Mouse (Mus musculus) small intestine, adult 2 months (tissue): ENCODE measurements around the gene Cenpm. TPM values are rescaled to one million over a fixed set of nuclear protein-coding genes. Genes with fewer than 3 reads are reported as not detected.

Experiments
- H3K27ac ChIP-seq: fragments of 200-500 bp; 2 replicates; pipeline ENCODE4 v1.5.1; 2012; ENCODE audit warnings: low read depth, low read length, control low read depth, inconsistent platforms; ENCODE audit not compliant: insufficient read depth
- H3K27me3 ChIP-seq: fragments of 200-500 bp; 2 replicates; pipeline ENCODE4 v1.6.1; 2012; ENCODE audit warnings: mild to moderate bottlenecking, moderate library complexity, low read length, inconsistent platforms; ENCODE audit not compliant: control insufficient read depth, insufficient read depth
- H3K36me3 ChIP-seq: fragments of 200-500 bp; 2 replicates; pipeline ENCODE4 v1.6.1; 2012; ENCODE audit warnings: mild to moderate bottlenecking, low read length, control low read depth, inconsistent platforms; ENCODE audit not compliant: control insufficient read depth, insufficient read depth
- H3K4me1 ChIP-seq: fragments of 200-500 bp; 2 replicates; pipeline ENCODE4 v1.6.1; 2012; ENCODE audit warnings: low read length, inconsistent platforms, mixed read lengths; ENCODE audit not compliant: control insufficient read depth, insufficient read depth, insufficient read length
- H3K4me3 ChIP-seq: fragments of 200-500 bp; 2 replicates; pipeline ENCODE4 v1.5.1; 2012; ENCODE audit warnings: low read depth, mild to moderate bottlenecking, control low read depth, inconsistent platforms, low read length, moderate library complexity
- CTCF ChIP-seq: fragments of 200-500 bp; IDR thresholded peaks from 2 replicates; pipeline ENCODE4 v1.5.1; 2012; ENCODE audit warnings: low read depth, mild to moderate bottlenecking, control low read depth, inconsistent platforms, low read length, moderate library complexity, mixed read lengths; ENCODE audit not compliant: insufficient replicate concordance, insufficient read length; ENCODE audit errors: extremely low read depth
- POLR2A ChIP-seq: fragments of 200-500 bp; IDR thresholded peaks from 2 replicates; pipeline ENCODE4 v1.6.1; 2012; ENCODE audit warnings: low read depth, mild to moderate bottlenecking, control low read depth, inconsistent platforms, low read length, moderate library complexity
- WGBS: fragments of 180-500 bp; shearing (Covaris S2); methylation state at CpG from one replicate; pipeline ENCODE4 v1.1.7; 2018; 5-methylcytosine and 5-hydroxymethylcytosine counted together
- polyA plus RNA-seq: library from polyadenylated mRNA; depleted of rRNA; stranded (reverse); fragments of >200 nt; gene quantifications from 2 replicates; pipeline ENCODE4 v1.2.3, GENCODE M21; 2012; rRNA removed

Cenpm gene
- polyA plus RNA-seq = 5.8 and 16.4 TPM in 2 replicates

DNA sequence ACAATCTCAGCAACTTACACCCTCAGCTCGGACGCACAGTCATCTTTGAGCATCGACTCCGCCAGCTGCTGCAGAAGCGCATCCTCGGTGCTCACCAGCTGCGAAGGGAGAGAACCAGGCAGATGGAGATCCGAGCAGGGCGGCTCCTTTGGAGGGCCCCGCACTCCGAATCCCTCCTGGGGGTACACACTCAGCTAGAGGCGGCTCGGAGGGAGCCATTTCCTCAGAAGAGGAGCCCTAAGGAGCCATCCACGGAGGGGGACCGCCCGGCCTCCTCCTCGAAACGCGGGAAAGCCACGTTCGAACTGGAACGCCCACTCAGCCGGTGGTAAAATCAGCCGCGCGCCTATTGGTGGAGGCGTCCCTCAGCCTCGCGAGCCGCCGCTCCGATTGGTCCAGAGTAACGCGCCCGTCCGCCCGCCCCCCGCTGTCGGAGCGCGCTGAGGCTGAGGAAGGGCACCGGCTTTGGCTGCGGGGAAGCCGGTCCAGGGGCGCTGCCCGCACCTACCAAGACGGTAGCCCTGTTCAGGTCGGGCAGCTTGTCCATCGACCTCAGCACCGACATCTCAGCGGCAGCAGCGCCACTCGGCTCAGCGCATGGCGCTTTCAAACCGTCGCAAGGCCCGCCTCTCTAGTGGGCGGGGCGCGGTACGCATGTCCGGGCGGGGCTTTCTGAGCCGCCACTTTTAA lies at the start of gene Cenpm:
TSS of gene Cenpm (minus strand) at position 634 of the 690 bp plus-strand sequence.
- H3K4me1 ChIP-seq = peaks cover 3% of the 10 kb centered on the region
- H3K27ac ChIP-seq = no peak within 1 kb of the TSS
- no peaks in the 10 kb centered on the region for H3K27me3 ChIP-seq
- TF ChIP-seq CTCF (no peak), POLR2A (no peak)
- under 1% methylated on average over 65 of the region's 65 CpGs for WGBS
- H3K4me3 ChIP-seq = peak within 1 kb of the TSS; percentile 81
- H3K36me3 ChIP-seq = no peaks in the 10 kb centered on the region

GRCm38 (mm10) chr15:82294059-82294458 lies 49.5 kb upstream of the Cenpm start:
- Histone ChIP-seq H3K27me3 (peaks cover 4% of the 10 kb centered on the region; the same call in 1 of the 2 replicates), H3K4me1 (no peaks in the 10 kb centered on the region), H3K4me3 (no peak overlapping the region), H3K36me3 (no peaks in the 10 kb centered on the region), H3K27ac (no peak overlapping the region)
- no peak for TF ChIP-seq CTCF
- WGBS = 38% methylated on average over 8 of the region's 8 CpGs

DNA sequence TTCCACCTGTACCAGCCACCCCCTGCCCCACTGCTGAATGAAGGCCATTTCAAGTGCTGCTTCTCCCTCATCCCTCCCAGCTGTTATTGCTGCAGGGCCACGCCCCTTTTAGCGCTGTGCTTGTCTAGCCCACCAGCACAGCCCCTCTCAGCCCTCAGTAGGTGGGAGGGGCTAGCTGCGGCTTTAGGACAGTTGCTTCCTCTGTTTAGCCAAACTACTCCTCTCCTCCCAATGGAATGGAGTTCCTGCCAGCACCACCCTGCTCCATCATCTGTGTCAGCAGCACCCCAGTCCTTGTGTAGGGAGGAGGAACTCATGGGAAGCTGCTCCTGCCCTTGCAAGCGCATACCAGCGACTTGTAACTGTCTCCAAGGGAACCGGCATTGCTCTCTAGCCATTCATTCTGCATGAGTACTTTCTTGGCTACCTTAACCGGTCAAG lies 48.7 kb upstream of the Cenpm start:
- no peak for TF ChIP-seq CTCF
- TF ChIP-seq POLR2A = no peak
- Histone ChIP-seq H3K27me3 (peaks cover 4% of the 10 kb centered on the region; the same call in 1 of the 2 replicates), H3K36me3 (no peaks in the 10 kb centered on the region), H3K27ac (no peak overlapping the region), H3K4me1 (no peaks in the 10 kb centered on the region), H3K4me3 (no peak overlapping the region)
- WGBS = 16% methylated on average over 7 of the region's 7 CpGs

GRCm38 (mm10) chr15:82292851-82293250 lies 48.3 kb upstream of the Cenpm start:
- Histone ChIP-seq H3K36me3 (no peaks in the 10 kb centered on the region), H3K4me3 (no peak overlapping the region), H3K27me3 (peaks cover 4% of the 10 kb centered on the region; the same call in 1 of the 2 replicates), H3K27ac (no peak overlapping the region), H3K4me1 (no peaks in the 10 kb centered on the region)
- 20% methylated on average over 5 of the region's 5 CpGs for WGBS
- no peak for TF ChIP-seq CTCF
- TF ChIP-seq POLR2A = no peak

DNA sequence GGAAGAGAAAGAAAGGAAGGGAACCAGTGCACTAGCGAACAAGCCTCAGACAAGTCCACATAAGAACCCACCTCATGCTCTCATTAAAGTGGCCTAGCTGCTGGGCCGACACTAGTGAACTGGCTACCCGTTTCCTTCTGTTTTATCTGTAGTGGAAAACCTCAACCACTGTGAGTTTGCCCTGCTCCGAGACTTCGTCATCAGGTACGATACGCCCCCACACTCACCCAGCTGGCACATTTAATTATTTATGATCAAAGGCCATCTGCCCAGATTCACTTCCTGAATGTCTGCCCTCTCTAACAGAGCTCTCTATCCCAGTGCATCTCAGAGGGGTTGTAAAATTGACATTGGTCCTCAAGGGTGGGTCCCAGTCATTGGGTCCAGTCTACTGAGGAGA lies 45.7 kb upstream of the Cenpm start:
- no peaks in the 10 kb centered on the region for H3K36me3 ChIP-seq
- no peak overlapping the region for H3K4me3 ChIP-seq
- no peak for TF ChIP-seq POLR2A
- no peak for TF ChIP-seq CTCF
- 35% methylated on average over 7 of the region's 7 CpGs for WGBS
- peaks cover 7% of the 10 kb centered on the region for H3K27me3 ChIP-seq
- H3K4me1 ChIP-seq = no peaks in the 10 kb centered on the region
- H3K27ac ChIP-seq = no peak overlapping the region

DNA sequence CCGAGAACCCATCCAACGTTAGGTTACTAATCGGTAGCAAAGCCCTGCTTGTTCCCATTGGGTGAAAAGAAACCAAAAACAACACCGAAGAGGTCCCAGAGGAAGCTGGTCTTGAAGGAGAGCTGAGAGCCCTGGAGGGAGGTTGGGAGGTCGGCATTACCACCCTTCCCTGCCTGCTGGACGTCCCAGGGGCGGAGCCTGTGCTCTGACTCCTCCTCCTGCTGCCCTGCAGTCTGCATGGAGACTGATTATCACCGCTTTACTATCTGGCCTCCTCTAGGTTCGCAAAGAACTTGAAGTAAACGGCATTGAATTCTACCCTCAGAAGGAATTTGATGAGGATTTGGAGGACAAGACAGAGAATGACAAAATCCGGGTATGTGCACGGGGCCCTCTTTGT lies 41.6 kb upstream of the Cenpm start:
- Histone ChIP-seq H3K27me3 (peaks cover 3% of the 10 kb centered on the region; the same call in 1 of the 2 replicates), H3K4me1 (no peaks in the 10 kb centered on the region), H3K4me3 (no peak overlapping the region), H3K27ac (no peak overlapping the region), H3K36me3 (no peaks in the 10 kb centered on the region)
- TF ChIP-seq POLR2A = no peak
- TF ChIP-seq CTCF = no peak
- WGBS = 53% methylated on average over 12 of the region's 12 CpGs

- WGBS = 64% methylated on average over 4 of the region's 4 CpGs
- H3K4me3 ChIP-seq = no peak overlapping the region
- no peaks in the 10 kb centered on the region for H3K36me3 ChIP-seq
- H3K4me1 ChIP-seq = no peaks in the 10 kb centered on the region
- H3K27ac ChIP-seq = no peak overlapping the region
- TF ChIP-seq POLR2A (no peak), CTCF (no peak)
- peaks cover 14% of the 10 kb centered on the region for H3K27me3 ChIP-seq
Measured at GRCm38 (mm10) chr15:82280638-82281037, 36.1 kb upstream of the Cenpm start.

GRCm38 (mm10) chr15:82277591-82277990 lies 33.0 kb upstream of the Cenpm start:
- WGBS = 69% methylated on average over 5 of the region's 5 CpGs
- Histone ChIP-seq H3K27me3 (peaks cover 29% of the 10 kb centered on the region), H3K36me3 (no peaks in the 10 kb centered on the region), H3K4me3 (no peak overlapping the region), H3K27ac (no peak overlapping the region), H3K4me1 (peaks cover 2% of the 10 kb centered on the region)
- no peak for TF ChIP-seq POLR2A
- TF ChIP-seq CTCF = no peak
